Mouse (Mus musculus) kidney, embryonic 15.5 days (tissue): ENCODE measurements at regions not wholly inside any gene's neighbourhood (a gene's known extent, or its start where the extent isn't known, plus 50 kb on each side); places are given as distances from the start of the nearest gene placed in this dataset.
"Not testable (repeated sequence)": the region's sequence is repeated elsewhere in the genome, so short reads cannot be mapped to it uniquely, and the experiment has no call there.

Source experiments
- ATAC-seq: fragments of 200-750 bp; cut with Nextera tagmentation; replicated peaks from 2 replicates; pipeline ENCODE4 v1.8.0; 2017; ENCODE audit warnings: moderate TSS enrichment; ENCODE audit not compliant: low FRiP score
- H3K27ac ChIP-seq: fragments of 300-500 bp; sonication (generic); 2 replicates; pipeline ENCODE4 v1.5.1; 2015; ENCODE audit warnings: mild to moderate bottlenecking, inconsistent platforms
- H3K27me3 ChIP-seq: fragments of 300-500 bp; sonication (generic); 2 replicates; pipeline ENCODE4 v1.6.1; 2015; ENCODE audit warnings: inconsistent platforms
- H3K36me3 ChIP-seq: fragments of 300-500 bp; sonication (generic); 2 replicates; pipeline ENCODE4 v1.6.1; 2015; ENCODE audit warnings: inconsistent platforms
- H3K4me1 ChIP-seq: fragments of 300-500 bp; sonication (generic); 2 replicates; pipeline ENCODE4 v1.6.1; 2015; ENCODE audit warnings: inconsistent platforms
- H3K4me2 ChIP-seq: fragments of 300-500 bp; sonication (generic); 2 replicates; pipeline ENCODE4 v1.6.1; 2015; ENCODE audit warnings: moderate library complexity, mild to moderate bottlenecking, inconsistent platforms
- H3K4me3 ChIP-seq: fragments of 300-500 bp; sonication (generic); replicated peaks from 2 replicates; pipeline ENCODE4 v1.5.1; 2015; ENCODE audit warnings: mild to moderate bottlenecking, inconsistent platforms
- H3K9ac ChIP-seq: fragments of 300-500 bp; sonication (generic); 2 replicates; pipeline ENCODE4 v1.6.1; 2015; ENCODE audit warnings: mild to moderate bottlenecking, inconsistent platforms
- H3K9me3 ChIP-seq: fragments of 300-500 bp; sonication (generic); replicated peaks from 2 replicates; pipeline ENCODE4 v1.6.1; 2016; ENCODE audit warnings: inconsistent platforms
- WGBS: fragments of 180-500 bp; shearing (Covaris S2); methylation state at CpG from one replicate; pipeline ENCODE4 v1.1.7; 2015; ENCODE audit warnings: mixed read lengths; 5-methylcytosine and 5-hydroxymethylcytosine counted together

DNA sequence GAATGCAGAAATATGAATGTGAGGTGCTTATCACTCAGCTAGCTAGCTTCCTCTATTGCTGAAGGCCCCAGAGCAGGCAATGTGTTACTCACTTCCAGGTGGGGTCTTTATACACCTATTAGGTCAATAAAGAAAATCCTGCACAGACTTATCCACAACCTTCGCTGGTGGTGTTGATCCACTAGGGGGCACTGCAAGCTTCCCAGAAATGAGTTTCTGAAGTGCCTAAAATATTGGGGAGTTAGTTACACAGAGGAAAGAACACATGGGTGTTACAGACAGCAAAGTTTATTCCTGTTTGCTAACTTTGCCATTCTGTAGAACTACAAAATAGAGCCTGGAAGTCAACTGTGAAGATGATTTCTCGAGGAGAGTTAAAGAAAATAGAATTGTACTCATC is 836.9 kb downstream of the Dad1 start:
- WGBS, result 74% methylated on average over 2 of the region's 2 CpGs
- H3K27me3 ChIP-seq, H3K27ac ChIP-seq, ATAC-seq, H3K4me3 ChIP-seq, H3K36me3 ChIP-seq, H3K4me2 ChIP-seq, H3K9ac ChIP-seq, H3K4me1 ChIP-seq, H3K9me3 ChIP-seq: not testable (repeated sequence)

DNA sequence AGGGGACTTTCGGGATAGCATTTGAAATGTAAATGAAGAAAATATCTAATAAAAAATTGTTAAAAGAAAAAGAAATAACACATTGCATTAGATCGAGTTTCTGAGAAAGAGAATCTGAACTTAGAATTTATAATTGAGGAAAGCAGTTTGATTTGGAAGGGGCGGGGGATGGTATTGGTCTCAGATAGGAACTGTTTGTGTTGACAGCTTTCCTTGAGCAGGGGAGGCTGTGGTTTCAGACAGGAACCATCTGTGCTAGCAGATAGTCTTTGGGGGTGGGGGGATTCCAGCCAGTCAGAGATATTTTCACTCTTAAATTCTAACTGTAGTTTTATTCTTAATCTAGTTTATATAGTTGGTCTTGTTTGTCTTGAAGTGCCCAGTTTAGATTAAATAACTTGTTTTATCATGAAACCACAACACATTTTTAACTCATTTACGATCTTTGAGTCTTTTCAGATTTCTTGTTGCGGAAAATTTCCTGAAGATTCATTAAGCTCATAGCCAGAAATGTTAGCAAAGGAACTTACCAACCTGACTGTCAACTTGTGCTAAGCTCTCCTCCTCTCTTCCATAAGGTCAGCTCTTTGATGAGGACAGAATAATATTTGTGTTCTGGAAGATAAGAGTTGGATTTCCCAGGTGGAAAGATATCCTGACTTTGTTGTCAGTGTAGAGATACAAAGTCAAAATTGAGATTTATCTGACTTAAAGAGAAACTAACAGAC is 846.2 kb downstream of the Dad1 start:
- H3K4me3 ChIP-seq, H3K4me1 ChIP-seq, ATAC-seq, H3K9ac ChIP-seq, H3K9me3 ChIP-seq, H3K36me3 ChIP-seq, H3K27ac ChIP-seq, H3K4me2 ChIP-seq, H3K27me3 ChIP-seq: not testable (repeated sequence)
- 66% methylated on average over 3 of the region's 5 CpGs for WGBS

- H3K27me3 ChIP-seq, H3K27ac ChIP-seq, H3K4me2 ChIP-seq, H3K4me1 ChIP-seq, H3K4me3 ChIP-seq, H3K36me3 ChIP-seq, ATAC-seq, H3K9ac ChIP-seq, H3K9me3 ChIP-seq: not testable (repeated sequence)
- no CpG with 5 or more reads among the region's 1 CpGs for WGBS
Observed at GRCm38 (mm10) chr14:53390307-53390706, 863.6 kb downstream of the Dad1 start.

- not testable (repeated sequence) for H3K27ac ChIP-seq, H3K9ac ChIP-seq, H3K4me3 ChIP-seq, H3K9me3 ChIP-seq, H3K36me3 ChIP-seq, H3K4me2 ChIP-seq, H3K27me3 ChIP-seq, H3K4me1 ChIP-seq, ATAC-seq
- 78% methylated on average over 5 of the region's 6 CpGs for WGBS
Observed at GRCm38 (mm10) chr14:53374591-53374990, 879.0 kb upstream of the Olfr1507 start.

GRCm38 (mm10) chr14:53373777-53374468 is 878.4 kb upstream of the Olfr1507 start:
- 71% methylated on average over 1 of the region's 2 CpGs for WGBS
- not testable (repeated sequence) for H3K27me3 ChIP-seq, H3K9me3 ChIP-seq, H3K36me3 ChIP-seq, H3K4me1 ChIP-seq, H3K4me2 ChIP-seq, H3K27ac ChIP-seq, H3K9ac ChIP-seq, ATAC-seq, H3K4me3 ChIP-seq

GRCm38 (mm10) chr14:53369776-53370175 is 874.2 kb upstream of the Olfr1507 start:
- 62% methylated on average over 2 of the region's 2 CpGs for WGBS
- Histone ChIP-seq H3K4me1 (no peaks in the 10 kb centered on the region), H3K4me2 (no peak overlapping the region), H3K27me3 (no peaks in the 10 kb centered on the region), H3K4me3 (no peak overlapping the region), H3K36me3 (no peaks in the 10 kb centered on the region), H3K9me3 (no peaks in the 10 kb centered on the region), H3K27ac (no peak overlapping the region), H3K9ac (no peak overlapping the region)
- no peak for ATAC-seq

DNA sequence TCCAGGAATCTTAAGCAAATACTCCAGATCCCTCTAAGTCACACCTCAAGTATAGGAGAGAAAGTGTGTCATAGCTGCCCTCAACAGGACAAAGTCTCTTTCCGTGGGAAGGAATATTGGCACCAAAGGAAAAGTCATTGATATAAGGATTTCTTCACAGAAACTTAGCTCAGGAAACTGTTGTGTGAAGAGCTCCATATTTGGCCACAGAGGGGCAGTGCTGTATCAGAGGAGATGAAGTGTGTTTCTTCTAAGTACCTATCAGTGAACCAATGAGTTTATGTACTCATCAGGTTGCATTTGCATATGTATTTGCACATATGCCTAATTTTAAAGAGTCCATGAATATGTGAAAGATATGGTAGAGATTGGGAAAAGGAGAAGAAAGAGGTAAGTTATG is 871.9 kb upstream of the Olfr1507 start:
- 69% methylated on average over 1 of the region's 1 CpGs for WGBS
- not testable (repeated sequence) for H3K4me3 ChIP-seq, H3K9ac ChIP-seq, H3K36me3 ChIP-seq, H3K4me1 ChIP-seq, H3K27ac ChIP-seq, H3K4me2 ChIP-seq, H3K9me3 ChIP-seq, H3K27me3 ChIP-seq, ATAC-seq

- H3K27me3 ChIP-seq, H3K9me3 ChIP-seq, ATAC-seq, H3K9ac ChIP-seq, H3K4me3 ChIP-seq, H3K36me3 ChIP-seq, H3K4me2 ChIP-seq, H3K27ac ChIP-seq, H3K4me1 ChIP-seq: not testable (repeated sequence)
- WGBS, result 84% methylated on average over 5 of the region's 5 CpGs
Observed at GRCm38 (mm10) chr14:53363995-53364394, 868.4 kb upstream of the Olfr1507 start.

GRCm38 (mm10) chr14:53362054-53362453 is 866.5 kb upstream of the Olfr1507 start:
- H3K9ac ChIP-seq, H3K4me3 ChIP-seq, H3K27ac ChIP-seq, H3K36me3 ChIP-seq, ATAC-seq, H3K27me3 ChIP-seq, H3K9me3 ChIP-seq, H3K4me1 ChIP-seq, H3K4me2 ChIP-seq: not testable (repeated sequence)
- 70% methylated on average over 2 of the region's 2 CpGs for WGBS

DNA sequence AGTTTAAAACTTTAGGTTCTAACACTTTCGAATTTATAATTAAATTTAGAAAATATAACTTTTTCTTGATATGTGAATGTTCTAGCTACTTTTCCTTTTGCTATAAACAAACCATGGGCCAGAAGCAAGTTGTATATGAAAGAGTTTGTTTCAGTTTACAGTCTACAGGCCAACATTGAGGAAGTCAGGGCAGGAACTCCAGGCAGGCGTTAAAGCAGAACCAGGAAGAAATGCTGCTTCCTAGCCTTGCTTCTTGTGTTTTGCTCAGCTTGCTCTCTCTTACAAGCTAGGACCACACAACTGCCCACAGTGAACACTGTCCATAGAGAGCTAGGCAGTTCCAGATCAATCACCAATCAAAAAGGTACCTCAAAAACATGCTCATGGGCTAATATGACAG is 861.9 kb upstream of the Olfr1507 start:
- not testable (repeated sequence) for H3K4me2 ChIP-seq, H3K27me3 ChIP-seq, H3K36me3 ChIP-seq, H3K4me1 ChIP-seq, H3K27ac ChIP-seq, H3K4me3 ChIP-seq, H3K9ac ChIP-seq, H3K9me3 ChIP-seq, ATAC-seq
- WGBS, result 78% methylated on average over 1 of the region's 2 CpGs

DNA sequence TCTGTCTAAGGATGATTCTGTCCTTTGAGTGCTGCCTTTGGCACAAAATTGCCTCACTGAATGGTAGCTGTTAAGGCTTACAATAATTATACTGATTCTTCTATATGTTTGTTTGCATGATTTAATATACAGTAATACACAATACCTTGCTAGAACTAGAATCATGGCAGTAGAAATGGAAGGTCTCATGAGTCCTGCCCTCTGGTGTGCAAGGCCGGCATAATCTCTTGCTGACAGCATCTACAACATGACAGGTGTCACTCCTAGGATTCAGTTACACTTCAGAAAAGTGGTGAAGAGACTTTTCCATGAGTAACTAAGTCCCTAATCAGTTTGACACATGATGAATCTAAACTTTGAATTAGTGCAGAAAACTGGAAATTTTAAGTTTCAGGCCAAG is 861.2 kb upstream of the Olfr1507 start:
- H3K27ac ChIP-seq, H3K4me1 ChIP-seq, H3K4me2 ChIP-seq, H3K4me3 ChIP-seq, H3K9me3 ChIP-seq, H3K27me3 ChIP-seq, H3K36me3 ChIP-seq, ATAC-seq, H3K9ac ChIP-seq: not testable (repeated sequence)
- WGBS, result no CpG with 5 or more reads among the region's 1 CpGs

- not testable (repeated sequence) for H3K4me3 ChIP-seq, H3K4me1 ChIP-seq, H3K9ac ChIP-seq, H3K27me3 ChIP-seq, ATAC-seq, H3K9me3 ChIP-seq, H3K4me2 ChIP-seq, H3K36me3 ChIP-seq, H3K27ac ChIP-seq
- 79% methylated on average over 3 of the region's 3 CpGs for WGBS
Observed at GRCm38 (mm10) chr14:53351457-53351856, 855.9 kb upstream of the Olfr1507 start.

DNA sequence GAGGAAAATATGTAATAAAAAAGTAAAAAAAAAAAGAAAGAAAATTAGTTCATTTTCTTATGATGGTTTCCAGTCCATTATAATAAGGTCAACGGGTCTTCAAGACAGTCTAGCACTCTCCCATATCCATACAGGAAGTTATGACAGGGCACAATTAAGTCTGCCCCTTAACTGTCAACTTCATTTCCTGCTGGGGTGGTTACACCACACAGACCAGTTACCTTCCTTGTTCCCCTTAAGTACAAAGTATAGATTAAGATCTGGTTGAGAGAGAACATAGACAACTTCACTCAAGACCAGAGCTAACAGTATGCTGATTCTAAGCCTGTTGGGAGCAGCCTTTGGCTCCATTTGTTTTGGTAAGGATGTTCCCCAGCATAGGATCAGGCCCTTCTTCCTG is 855.2 kb upstream of the Olfr1507 start:
- H3K27me3 ChIP-seq, H3K4me2 ChIP-seq, H3K4me3 ChIP-seq, H3K27ac ChIP-seq, H3K9me3 ChIP-seq, H3K4me1 ChIP-seq, H3K9ac ChIP-seq, H3K36me3 ChIP-seq, ATAC-seq: not testable (repeated sequence)
- WGBS, result 75% methylated on average over 1 of the region's 1 CpGs
